Mouse (Mus musculus) forebrain, embryonic 16.5 days (tissue): Measurements from ENCODE around the gene 2410137M14Rik. TPM values are rescaled to one million over a fixed set of nuclear protein-coding genes. Genes with fewer than 3 reads are reported as not detected.

Source experiments
- ATAC-seq: fragments of 200-750 bp; cut with Nextera tagmentation; 2 replicates; pipeline ENCODE4 v1.8.0; 2017; ENCODE audit warnings: mild to moderate bottlenecking, moderate library complexity
- H3K27ac ChIP-seq: fragments of 300-500 bp; sonication (generic); 2 replicates; pipeline ENCODE4 v1.5.1; 2014; ENCODE audit warnings: low read length, control low read depth
- H3K27me3 ChIP-seq: fragments of 300-500 bp; sonication (generic); replicated peaks from 2 replicates; pipeline ENCODE4 v1.6.1; 2014; ENCODE audit warnings: low read length; ENCODE audit not compliant: control insufficient read depth, insufficient read depth
- H3K36me3 ChIP-seq: fragments of 300-500 bp; sonication (generic); 2 replicates; pipeline ENCODE4 v1.6.1; 2014; ENCODE audit not compliant: control insufficient read depth, insufficient read depth
- H3K4me1 ChIP-seq: fragments of 300-500 bp; sonication (generic); replicated peaks from 2 replicates; pipeline ENCODE4 v1.6.1; 2014; ENCODE audit warnings: low read length; ENCODE audit not compliant: control insufficient read depth, insufficient read depth
- H3K4me2 ChIP-seq: fragments of 300-500 bp; sonication (generic); 2 replicates; pipeline ENCODE4 v1.6.1; 2014; ENCODE audit warnings: mild to moderate bottlenecking, low read length, control low read depth
- H3K4me3 ChIP-seq: fragments of 300-500 bp; sonication (generic); replicated peaks from 2 replicates; pipeline ENCODE4 v1.5.1; 2014; ENCODE audit warnings: mild to moderate bottlenecking, low read length, control low read depth
- H3K9ac ChIP-seq: fragments of 300-500 bp; sonication (generic); replicated peaks from 2 replicates; pipeline ENCODE4 v1.6.1; 2014; ENCODE audit warnings: low read depth, low read length, control low read depth
- H3K9me3 ChIP-seq: fragments of 300-500 bp; sonication (generic); 2 replicates; pipeline ENCODE4 v1.6.1; 2016; ENCODE audit warnings: low read length; ENCODE audit not compliant: control insufficient read depth
- WGBS: fragments of 180-500 bp; shearing (Covaris S2); extraction: QIAGEN DNeasy Blood & Tissue Kit; methylation state at CpG from one replicate; pipeline ENCODE4 v1.1.7; 2014; 5-methylcytosine and 5-hydroxymethylcytosine counted together
- polyA plus RNA-seq: library from polyadenylated mRNA; unstranded; fragments of >200 nt; fragmentation: Nextera tagmentation; extraction: Ambion mirVana; gene quantifications from 2 replicates; pipeline ENCODE4 v1.2.1, GENCODE M21; 2015

2410137M14Rik gene
- polyA plus RNA-seq, 1 experiment from 2014 or later, result 0.25 TPM

DNA sequence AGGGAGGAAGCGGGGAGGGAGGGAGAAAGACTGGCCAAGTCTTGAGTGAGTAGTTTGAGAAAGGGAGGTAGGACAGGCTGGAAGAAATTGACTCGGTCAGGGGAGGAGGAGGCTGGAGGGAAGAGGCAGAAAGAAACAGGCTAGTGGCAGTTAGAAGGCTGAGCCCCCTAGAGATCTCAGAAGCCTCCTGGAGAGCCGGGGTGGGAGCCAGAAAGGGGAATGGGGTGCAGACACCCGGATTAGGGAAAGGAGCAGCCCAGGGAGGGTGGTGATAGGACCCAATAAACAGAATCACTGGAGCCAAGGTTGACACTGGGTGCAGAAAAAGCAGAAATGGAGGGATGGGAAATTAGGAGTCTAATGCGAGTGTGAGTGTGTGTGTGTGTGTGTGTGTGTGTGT lies 37.3 kb downstream of the 2410137M14Rik start:
- Histone ChIP-seq H3K36me3 (peaks cover 1% of the 10 kb centered on the region; the same call in 1 of the 2 replicates), H3K9ac (no peak overlapping the region), H3K4me3 (no peak overlapping the region), H3K9me3 (no peaks in the 10 kb centered on the region), H3K27me3 (peaks cover 46% of the 10 kb centered on the region), H3K4me1 (peaks cover 20% of the 10 kb centered on the region), H3K27ac (no peak overlapping the region), H3K4me2 (no peak overlapping the region)
- WGBS, result 33% methylated on average over 5 of the region's 5 CpGs
- ATAC-seq, result no peak

- peak within 1 kb of the TSS; percentile 42 for H3K4me3 ChIP-seq
- no peaks in the 10 kb centered on the region for H3K9me3 ChIP-seq
- H3K36me3 ChIP-seq, result no peaks in the 10 kb centered on the region
- 2% methylated on average over 53 of the region's 59 CpGs for WGBS
- no peak within 1 kb of the TSS for H3K27ac ChIP-seq
- ATAC-seq, result no peak; the same call in 1 of the 2 replicates
- peaks cover 46% of the 10 kb centered on the region for H3K27me3 ChIP-seq
- peak within 1 kb of the TSS; percentile 54 for H3K9ac ChIP-seq
- H3K4me1 ChIP-seq, result peaks cover 20% of the 10 kb centered on the region
- peak within 1 kb of the TSS; percentile 62 for H3K4me2 ChIP-seq
These were observed 38.1 kb downstream of the 2410137M14Rik start, which contains the start of gene Rnf39 for GRCm38 (mm10) chr17:36942791-36943471. Gene Rnf39, plus strand, starts transcription at chr17:36942918.

DNA sequence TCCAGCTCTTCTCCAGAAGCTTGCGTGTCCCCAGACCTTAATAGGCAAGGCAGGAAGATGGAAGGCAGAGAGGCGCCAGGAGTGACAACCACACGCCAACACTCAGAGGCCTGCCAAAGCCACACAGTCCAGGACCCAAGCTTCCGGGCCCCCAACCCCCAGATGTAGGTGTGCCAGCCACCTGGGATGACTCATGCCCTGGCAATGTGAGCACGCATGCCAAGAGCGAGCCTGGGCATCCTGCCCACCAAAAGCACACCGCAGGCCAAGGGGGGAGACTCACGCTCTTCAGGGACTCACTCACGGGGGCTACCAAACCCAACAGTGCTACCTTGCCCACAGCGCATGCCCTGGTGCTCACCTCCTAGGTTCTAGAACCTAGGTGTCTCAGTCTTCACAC lies 38.6 kb downstream of the 2410137M14Rik start:
- peak overlapping the region; percentile 42 for H3K4me3 ChIP-seq
- peaks cover 16% of the 10 kb centered on the region for H3K4me1 ChIP-seq
- H3K9me3 ChIP-seq, result no peaks in the 10 kb centered on the region
- no peak overlapping the region for H3K27ac ChIP-seq
- H3K4me2 ChIP-seq, result peak overlapping the region; percentile 62
- no peak; the same call in 1 of the 2 replicates for ATAC-seq
- peaks cover 46% of the 10 kb centered on the region for H3K27me3 ChIP-seq
- WGBS, result 40% methylated on average over 10 of the region's 10 CpGs
- H3K9ac ChIP-seq, result peak overlapping the region; percentile 54; the same call in 1 of the 2 replicates
- no peaks in the 10 kb centered on the region for H3K36me3 ChIP-seq

- ATAC-seq, result no peak
- no peaks in the 10 kb centered on the region for H3K36me3 ChIP-seq
- no peak overlapping the region for H3K4me3 ChIP-seq
- WGBS, result 89% methylated on average over 2 of the region's 2 CpGs
- peaks cover 22% of the 10 kb centered on the region for H3K27me3 ChIP-seq
- no peak overlapping the region for H3K27ac ChIP-seq
- no peaks in the 10 kb centered on the region for H3K9me3 ChIP-seq
- H3K4me2 ChIP-seq, result no peak overlapping the region
- H3K4me1 ChIP-seq, result peaks cover 9% of the 10 kb centered on the region
- no peak overlapping the region for H3K9ac ChIP-seq
These were observed 43.0 kb downstream of the 2410137M14Rik start for GRCm38 (mm10) chr17:36938056-36938455.

DNA sequence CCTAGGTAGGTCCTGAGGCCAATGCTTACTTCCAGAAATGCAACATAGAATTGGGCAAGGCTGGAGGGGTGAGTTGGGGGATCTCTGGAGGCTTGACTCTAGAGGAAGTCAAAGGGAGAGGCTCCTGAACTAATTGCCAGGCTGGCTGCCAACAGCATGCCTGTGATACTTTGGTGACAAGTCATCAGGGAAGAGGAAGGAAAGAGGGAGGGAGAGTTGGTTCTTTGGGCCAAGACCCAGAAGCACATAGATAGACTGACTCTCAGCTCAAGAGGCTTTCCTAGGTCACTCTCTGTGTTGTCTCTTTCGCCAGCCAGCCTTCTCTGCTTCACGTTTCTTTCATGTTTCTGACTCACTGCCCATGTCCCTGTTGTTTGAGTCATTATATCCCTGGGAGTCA lies 49.2 kb downstream of the 2410137M14Rik start:
- no peak overlapping the region for H3K4me2 ChIP-seq
- no peaks in the 10 kb centered on the region for H3K27me3 ChIP-seq
- no peak overlapping the region for H3K9ac ChIP-seq
- no peak for ATAC-seq
- no peaks in the 10 kb centered on the region for H3K4me1 ChIP-seq
- H3K27ac ChIP-seq, result no peak overlapping the region
- H3K4me3 ChIP-seq, result no peak overlapping the region
- H3K36me3 ChIP-seq, result no peaks in the 10 kb centered on the region
- 83% methylated on average over 2 of the region's 2 CpGs for WGBS
- no peaks in the 10 kb centered on the region for H3K9me3 ChIP-seq

- no peaks in the 10 kb centered on the region for H3K4me1 ChIP-seq
- no peak overlapping the region for H3K27ac ChIP-seq
- H3K36me3 ChIP-seq, result no peaks in the 10 kb centered on the region
- no peaks in the 10 kb centered on the region for H3K9me3 ChIP-seq
- ATAC-seq, result no peak
- WGBS, result 89% methylated on average over 4 of the region's 4 CpGs
- no peaks in the 10 kb centered on the region for H3K27me3 ChIP-seq
- H3K4me3 ChIP-seq, result no peak overlapping the region
- H3K9ac ChIP-seq, result no peak overlapping the region
- no peak overlapping the region for H3K4me2 ChIP-seq
These were observed 49.9 kb downstream of the 2410137M14Rik start for GRCm38 (mm10) chr17:36931130-36931529.

DNA sequence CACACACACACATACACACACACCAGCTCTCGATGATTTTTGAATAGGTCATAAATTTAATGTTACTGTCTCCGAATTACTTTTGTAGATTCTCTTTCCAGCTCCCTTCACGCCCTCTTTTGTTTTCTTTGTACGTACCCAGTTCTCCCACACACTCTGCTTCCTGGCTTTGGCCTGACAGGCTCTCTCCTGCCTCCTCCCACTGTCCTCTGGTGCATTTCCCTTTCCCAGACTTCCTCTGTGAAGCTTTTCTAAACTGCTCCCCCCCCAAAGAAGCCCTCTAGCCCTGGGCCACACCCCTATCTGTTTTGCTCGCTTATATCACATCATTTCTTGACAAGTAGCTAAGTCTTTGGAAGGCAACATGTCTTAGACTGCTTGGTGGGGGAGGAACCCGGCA lies 50.8 kb downstream of the 2410137M14Rik start:
- Histone ChIP-seq H3K4me3 (no peak overlapping the region), H3K9ac (no peak overlapping the region), H3K27ac (no peak overlapping the region), H3K9me3 (no peaks in the 10 kb centered on the region), H3K27me3 (no peaks in the 10 kb centered on the region), H3K36me3 (no peaks in the 10 kb centered on the region), H3K4me2 (no peak overlapping the region), H3K4me1 (no peaks in the 10 kb centered on the region)
- no peak for ATAC-seq
- 80% methylated on average over 6 of the region's 6 CpGs for WGBS

- no peak overlapping the region for H3K4me3 ChIP-seq
- no peaks in the 10 kb centered on the region for H3K36me3 ChIP-seq
- H3K4me2 ChIP-seq, result no peak overlapping the region
- H3K27me3 ChIP-seq, result no peaks in the 10 kb centered on the region
- no peak for ATAC-seq
- no peaks in the 10 kb centered on the region for H3K4me1 ChIP-seq
- no peaks in the 10 kb centered on the region for H3K9me3 ChIP-seq
- 76% methylated on average over 12 of the region's 12 CpGs for WGBS
- H3K27ac ChIP-seq, result no peak overlapping the region
- no peak overlapping the region for H3K9ac ChIP-seq
These were observed 51.7 kb downstream of the 2410137M14Rik start for GRCm38 (mm10) chr17:36929236-36929932.
